Mouse (Mus musculus): ENCODE results near the gene Arid2. TPM values are rescaled to one million over a fixed set of nuclear protein-coding genes. Genes with fewer than 3 reads are reported as not detected.
"Not testable (repeated sequence)": the region's sequence is repeated elsewhere in the genome, so short reads cannot be mapped to it uniquely, and the experiment has no call there.

Arid2 gene
- total RNA-seq, 2 experiments from 2014 or later: 31.9 to 34.5 TPM

DNA sequence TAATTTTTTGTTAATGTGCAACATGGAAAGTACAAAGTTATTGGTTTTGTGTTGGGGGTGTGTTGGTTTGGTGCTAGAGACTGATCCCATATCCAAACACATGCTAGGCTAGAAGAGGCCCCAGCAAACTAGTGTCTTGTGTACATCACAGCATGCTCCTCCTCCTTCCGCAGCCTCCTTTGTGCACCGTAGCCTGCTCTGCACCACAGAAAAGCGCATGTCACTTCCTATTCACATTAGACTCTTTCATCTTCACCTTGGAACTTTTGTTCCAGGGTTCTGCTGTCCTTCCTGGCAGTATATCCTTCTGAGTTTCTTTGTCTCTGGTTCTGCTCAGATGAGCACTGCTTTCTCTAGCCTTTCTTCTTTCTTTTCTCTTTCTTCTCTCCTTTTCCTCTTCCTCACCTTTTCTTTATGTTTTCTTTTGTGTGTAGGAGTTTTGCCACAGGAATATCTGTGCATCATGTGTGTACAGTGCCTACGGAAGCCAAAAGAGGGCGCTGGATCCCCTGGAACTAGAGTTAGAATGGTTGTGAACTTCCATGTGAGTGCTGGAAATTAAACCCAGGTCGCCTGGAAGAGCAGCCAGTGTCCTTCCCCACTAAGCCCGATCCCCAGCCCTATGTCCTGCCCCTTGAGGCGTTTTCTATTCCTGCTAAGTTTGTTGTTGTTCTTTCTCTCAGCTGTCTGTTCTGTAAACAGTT, 109.5 kb downstream of the Arid2 start:
- intact Hi-C loops (cut with DNase I): loop anchor here (10.0 kb wide), 1 partner anchor 632 kb away; no protein-coding TSS in a partner anchor
- DNase-seq: no peak

DNA sequence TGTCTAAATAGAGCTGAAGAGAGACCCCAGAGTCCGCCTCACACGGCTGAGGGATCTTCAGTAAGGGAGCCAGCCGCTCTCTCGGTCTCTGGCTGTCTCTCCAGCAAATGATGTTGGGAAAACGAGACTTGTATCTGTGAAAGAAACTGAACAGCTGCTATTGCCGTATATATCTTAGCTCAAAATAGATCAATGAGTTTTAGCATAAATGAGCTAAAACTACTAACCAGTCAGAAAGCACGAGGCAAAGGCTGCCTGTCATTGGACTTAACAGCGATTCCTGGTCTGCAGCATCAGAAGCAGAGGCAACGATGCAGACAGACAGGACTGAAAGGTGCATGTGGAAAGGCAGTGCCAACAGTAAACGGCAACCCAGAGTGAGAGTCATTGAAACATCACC, 111.0 kb downstream of the Arid2 start:
- intact Hi-C loops (cut with DNase I): loop anchor here (10.0 kb wide), 1 partner anchor 634 kb away; no protein-coding TSS in a partner anchor
- DNase-seq: no peak

DNA sequence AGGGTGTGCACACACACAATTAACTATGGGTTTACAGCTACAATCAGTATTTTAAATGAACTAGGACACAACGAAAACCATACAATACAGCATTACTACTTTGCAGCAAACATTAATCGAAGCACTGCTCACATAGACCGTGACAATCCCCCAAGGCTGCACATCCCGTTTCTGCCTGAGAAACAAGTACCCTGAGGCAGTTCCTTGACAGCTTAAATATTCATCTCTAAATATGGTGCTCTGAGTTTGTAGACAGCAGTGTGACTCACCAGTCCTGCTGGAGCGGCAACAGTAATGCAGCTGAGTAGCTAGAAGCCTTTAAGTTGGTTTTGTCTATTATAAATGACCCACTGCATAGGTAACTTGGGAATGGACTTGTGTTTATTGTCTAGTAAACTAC, 118.2 kb downstream of the Arid2 start:
- no peak for DNase-seq
- intact Hi-C loops (cut with DNase I): no loop called here

DNA sequence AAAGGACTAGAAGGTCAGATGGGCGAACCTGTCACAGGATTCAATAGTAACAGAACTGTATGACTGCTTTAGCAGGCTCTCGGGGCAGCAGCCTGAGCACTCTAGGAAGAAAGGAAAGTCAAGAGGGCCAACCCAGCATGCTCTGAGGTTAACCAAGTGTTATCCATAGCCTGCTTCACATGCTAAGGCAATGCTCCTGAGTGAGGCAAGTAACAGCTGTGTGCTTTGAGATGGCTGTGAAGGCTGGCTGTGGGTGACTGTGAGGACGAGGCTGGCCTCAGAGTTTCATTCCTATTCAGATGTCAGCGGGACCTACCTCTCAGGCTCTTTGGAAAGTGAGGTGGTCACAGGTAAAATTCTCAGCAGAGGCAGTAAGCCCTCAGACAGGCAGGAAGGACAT, 118.9 kb downstream of the Arid2 start:
- intact Hi-C loops (cut with DNase I): no loop called here
- DNase-seq: no peak

DNA sequence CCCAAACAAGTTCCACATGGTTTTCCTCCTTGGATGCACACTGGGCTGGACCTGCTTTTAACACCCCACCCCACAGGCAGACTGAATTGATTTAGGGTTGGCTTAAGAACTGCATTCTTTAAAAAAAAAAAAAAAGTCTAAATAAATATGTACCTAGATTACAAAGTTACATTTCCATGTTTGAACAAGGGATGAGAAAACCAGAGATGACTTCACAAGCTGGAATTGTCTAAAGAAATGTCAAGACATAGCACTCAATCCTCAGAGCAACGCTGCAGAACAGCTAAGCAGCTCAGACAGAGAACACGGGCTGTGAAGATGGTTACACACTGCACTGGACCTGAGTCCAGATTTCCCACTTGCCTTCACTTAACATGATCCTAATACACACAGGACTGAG, 119.8 kb downstream of the Arid2 start:
- intact Hi-C loops (cut with DNase I): no loop called here
- DNase-seq: no peak

DNA sequence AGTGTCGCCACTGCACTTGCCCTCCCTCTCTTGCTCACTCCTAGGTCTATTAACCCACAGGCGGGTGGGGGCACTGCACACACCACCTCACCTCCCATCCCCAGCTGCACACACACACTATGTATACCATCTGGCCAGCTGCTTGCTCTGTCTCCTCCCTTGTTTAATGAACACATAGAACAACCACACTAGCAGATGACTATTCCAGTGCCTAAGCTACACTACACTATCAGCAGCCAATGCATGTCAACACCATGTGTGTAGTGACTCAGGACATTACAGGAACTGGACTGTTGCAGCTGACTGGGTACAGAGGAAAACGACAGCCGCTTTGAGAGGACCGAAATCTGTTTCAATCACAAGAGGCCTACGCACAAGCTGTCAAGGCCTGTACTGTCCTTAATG, 121.4 kb downstream of the Arid2 start:
- intact Hi-C loops (cut with DNase I): no loop called here
- DNase-seq: no peak

DNA sequence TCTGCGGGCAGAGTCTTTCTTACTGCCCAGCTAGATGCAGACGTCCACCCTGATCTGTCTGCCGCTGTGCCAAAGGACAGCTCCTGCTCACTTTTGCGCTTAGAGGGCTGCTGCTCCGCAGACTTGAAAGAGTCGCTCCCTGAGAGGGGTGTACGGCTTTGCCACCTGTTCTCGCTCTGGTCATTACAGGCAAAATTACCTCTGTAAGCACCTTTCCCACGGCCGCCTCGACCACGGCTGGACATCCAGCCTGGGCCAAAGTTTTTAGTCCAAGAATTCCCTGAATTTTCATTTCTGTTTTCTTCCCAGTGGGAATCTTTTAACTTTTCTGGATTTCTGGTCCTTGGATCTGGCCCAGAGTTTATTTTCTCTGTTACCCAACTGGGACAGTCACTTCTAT, 130.8 kb downstream of the Arid2 start:
- intact Hi-C loops (cut with DNase I): no loop called here
- DNase-seq: no peak

DNA sequence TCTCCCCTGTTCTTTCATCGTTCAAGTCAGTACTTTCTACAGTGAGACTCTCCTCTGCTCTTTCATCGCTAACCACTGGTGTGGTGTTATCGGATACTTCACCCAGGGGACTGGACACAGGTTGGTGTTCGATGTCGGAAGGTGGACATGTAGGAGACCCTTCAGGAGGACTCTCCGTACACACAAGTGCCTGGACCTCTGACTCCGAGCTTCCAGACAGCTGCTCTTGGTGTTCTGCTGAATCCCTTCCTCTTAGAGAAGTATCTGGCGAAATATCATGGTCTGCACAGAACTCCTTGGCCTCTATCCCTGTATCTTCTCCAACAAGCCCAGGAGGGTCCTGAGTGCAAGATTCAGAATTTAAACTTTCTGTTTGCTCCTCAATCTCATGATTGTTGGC, 132.6 kb downstream of the Arid2 start:
- no peak for DNase-seq
- intact Hi-C loops (cut with DNase I): no loop called here

DNA sequence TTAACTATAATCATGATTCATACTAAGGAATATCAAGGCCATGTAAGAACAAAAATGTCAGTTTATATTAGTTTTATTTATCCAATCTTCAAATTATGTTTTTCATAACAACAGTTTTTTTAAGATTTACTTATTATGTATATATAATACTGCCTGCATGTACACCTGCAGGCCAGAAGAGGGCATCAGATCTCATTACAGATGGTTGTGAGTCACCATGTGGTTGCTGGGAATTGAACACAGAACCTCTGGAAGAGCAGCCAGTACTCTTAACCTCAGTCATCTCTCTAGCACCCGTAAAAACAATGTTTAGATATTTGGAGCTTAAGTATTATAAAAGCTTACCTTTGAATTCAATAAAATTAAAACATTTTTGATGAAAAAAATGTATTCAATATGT, 146.9 kb downstream of the Arid2 start:
- no peak for DNase-seq
- intact Hi-C loops (cut with DNase I): no loop called here

DNA sequence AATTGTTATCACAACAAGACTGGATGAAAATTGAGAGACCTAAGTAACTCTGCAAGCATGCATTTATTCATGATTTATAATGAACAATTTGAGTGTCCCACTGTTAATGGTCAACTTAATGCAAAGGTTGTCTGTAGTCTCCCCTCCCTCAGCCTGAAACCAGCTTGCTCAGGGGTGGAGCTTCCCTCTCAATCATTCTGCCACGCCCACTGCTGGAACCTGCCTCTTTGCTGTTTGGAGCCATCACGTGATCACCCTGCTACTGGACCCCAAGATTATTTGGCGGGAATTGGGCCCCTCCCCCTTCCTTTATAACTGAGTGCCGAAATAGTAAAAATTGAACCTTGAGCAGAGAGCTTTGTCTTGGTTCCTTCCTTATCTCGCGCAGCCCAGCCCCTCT, 154.2 kb downstream of the Arid2 start:
- DNase-seq; intact Hi-C loops (cut with DNase I): not testable (repeated sequence)

DNA sequence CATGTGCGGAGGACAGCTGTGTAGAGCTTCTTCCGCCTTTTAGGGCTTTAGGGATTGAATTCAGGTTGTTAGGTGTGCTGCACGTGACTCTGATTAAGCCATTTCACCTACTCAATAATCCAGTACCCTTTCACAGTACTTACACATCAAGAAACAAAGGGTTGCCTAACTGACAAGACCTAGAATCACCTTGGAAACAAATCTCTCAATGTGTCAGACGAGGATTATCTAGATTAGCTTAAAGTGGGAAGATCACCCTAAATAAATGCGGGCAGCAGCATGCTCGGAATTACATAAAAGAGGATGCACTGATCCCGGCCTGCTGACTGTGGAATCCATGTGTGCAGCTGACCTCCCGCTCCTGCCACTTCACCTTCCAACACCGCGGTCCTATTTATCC, 159.5 kb downstream of the Arid2 start:
- intact Hi-C loops (cut with DNase I): no loop called here

DNA sequence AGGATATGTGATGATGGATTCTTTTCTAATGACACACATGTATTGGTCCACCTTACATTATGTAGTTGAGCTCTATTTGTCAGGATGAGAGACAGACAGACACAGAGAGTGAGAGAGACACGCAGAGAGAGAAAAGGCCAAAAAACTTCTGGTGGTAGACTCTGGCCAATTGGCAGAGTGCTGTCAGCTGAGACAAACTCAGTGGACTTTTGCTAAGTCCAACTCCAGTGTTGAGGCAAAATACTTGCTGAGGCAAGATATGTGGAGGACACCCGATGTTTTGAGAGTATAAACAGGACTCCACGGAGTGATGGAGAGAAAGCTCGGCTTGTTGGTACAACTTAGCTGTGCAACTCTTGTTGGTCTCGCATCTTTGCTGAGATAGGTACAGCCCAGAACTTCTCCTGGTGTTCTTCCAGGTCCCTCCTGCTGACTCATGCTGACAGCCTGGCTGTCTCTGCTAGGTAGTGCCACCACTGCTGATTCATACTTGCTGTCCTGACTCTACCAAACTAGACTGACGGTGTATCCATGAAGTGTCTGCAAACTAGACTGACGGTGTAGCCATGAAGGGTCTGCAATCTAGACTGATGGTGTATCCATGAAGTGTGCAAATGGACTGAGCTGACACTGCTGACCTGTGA, 161.5 kb downstream of the Arid2 start:
- DNase-seq: no peak
- intact Hi-C loops (cut with DNase I): no loop called here

More for the DNA sequence above, 159.5 kb downstream of the Arid2 start:
- no peak for DNase-seq

DNA sequence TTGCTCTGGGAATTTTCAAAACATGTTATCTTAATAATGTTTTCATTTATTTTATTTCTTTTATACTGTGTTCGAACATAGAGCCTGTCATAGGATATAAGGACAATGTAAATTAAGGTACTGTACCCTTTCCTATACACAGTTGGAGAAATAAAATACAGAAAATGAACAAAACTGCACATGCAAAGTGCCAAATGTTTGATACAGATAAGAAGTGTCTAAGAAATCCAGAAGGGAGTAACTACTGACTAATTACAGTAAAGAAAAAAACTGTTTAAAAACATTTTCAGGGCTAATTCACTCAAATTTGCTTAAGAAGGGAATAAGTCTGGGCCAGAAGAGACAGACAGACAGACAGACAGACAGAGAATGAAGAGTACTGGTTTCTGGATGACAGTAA, 166.0 kb downstream of the Arid2 start:
- intact Hi-C loops (cut with DNase I): no loop called here
- no peak for DNase-seq

Small RNAs within 50 kb of the gene (microRNA-seq; reads per million reads assigned to microRNA genes)
- 0 reads per million in 2 experiments for gene Gm25397

Other genes starting within 250 kb of the Arid2 start
- 10 to 100 TPM; 48.8 to 49.6 TPM for gene Scaf11, start 173.3 kb downstream of the Arid2 start, total RNA-seq (2021)